Mouse (Mus musculus) neural tube, embryonic 11.5 days (tissue): Measurements from ENCODE around the gene 1700061G19Rik. TPM values are rescaled to one million over a fixed set of nuclear protein-coding genes. Genes with fewer than 3 reads are reported as not detected.

Source experiments
- ATAC-seq: fragments of 200-750 bp; cut with Nextera tagmentation; 2 replicates; pipeline ENCODE4 v1.8.0; 2017; ENCODE audit warnings: moderate number of reproducible peaks, mild to moderate bottlenecking, moderate TSS enrichment, moderate library complexity; ENCODE audit not compliant: insufficient read depth, low FRiP score, low TSS enrichment
- DNase-seq: peaks from one replicate; pipeline ENCODE4 v3.0.0-alpha.2; 2015; ENCODE audit warnings: low spot score
- H3K27ac ChIP-seq: fragments of 300-500 bp; sonication (generic); 2 replicates; pipeline ENCODE4 v1.5.1; 2014; ENCODE audit warnings: low read depth, mild to moderate bottlenecking, low read length
- H3K27me3 ChIP-seq: fragments of 300-500 bp; sonication (generic); 2 replicates; pipeline ENCODE4 v1.6.1; 2014; ENCODE audit warnings: mild to moderate bottlenecking, low read length, mixed read lengths; ENCODE audit not compliant: control insufficient read depth, insufficient read depth
- H3K36me3 ChIP-seq: fragments of 300-500 bp; sonication (generic); 2 replicates; pipeline ENCODE4 v1.6.1; 2014; ENCODE audit warnings: mild to moderate bottlenecking, low read length, moderate library complexity, mixed read lengths; ENCODE audit not compliant: control insufficient read depth, insufficient read depth
- H3K4me1 ChIP-seq: fragments of 300-500 bp; sonication (generic); 2 replicates; pipeline ENCODE4 v1.6.1; 2014; ENCODE audit warnings: low read length, mixed read lengths; ENCODE audit not compliant: control insufficient read depth, insufficient read depth
- H3K4me2 ChIP-seq: fragments of 300-500 bp; sonication (generic); 2 replicates; pipeline ENCODE4 v1.6.1; 2014; ENCODE audit warnings: low read depth, mild to moderate bottlenecking, moderate library complexity
- H3K4me3 ChIP-seq: fragments of 300-500 bp; sonication (generic); 2 replicates; pipeline ENCODE4 v1.5.1; 2014; ENCODE audit warnings: low read depth, low read length
- H3K9ac ChIP-seq: fragments of 300-500 bp; sonication (generic); 2 replicates; pipeline ENCODE4 v1.6.1; 2014; ENCODE audit warnings: mild to moderate bottlenecking, low read length
- H3K9me3 ChIP-seq: fragments of 300-500 bp; sonication (generic); 2 replicates; pipeline ENCODE4 v1.6.1; 2016; ENCODE audit warnings: low read length; ENCODE audit not compliant: control insufficient read depth
- WGBS: fragments of 180-500 bp; shearing (Covaris S2); extraction: QIAGEN DNeasy Blood & Tissue Kit; methylation state at CpG from one replicate; pipeline ENCODE4 v1.1.7; 2014; 5-methylcytosine and 5-hydroxymethylcytosine counted together
- polyA plus RNA-seq: library from polyadenylated mRNA; unstranded; fragments of >200 nt; fragmentation: Nextera tagmentation; extraction: Ambion mirVana; gene quantifications from 2 replicates; pipeline ENCODE4 v1.2.1, GENCODE M21; 2014

The 1700061G19Rik gene
- polyA plus RNA-seq, 1 experiment from 2014 or later, result 0.25 TPM

- Histone ChIP-seq H3K36me3 (no peaks in the 10 kb centered on the region), H3K4me2 (no peak overlapping the region), H3K9ac (no peak overlapping the region), H3K27me3 (no peaks in the 10 kb centered on the region), H3K4me1 (peaks cover 14% of the 10 kb centered on the region), H3K4me3 (no peak overlapping the region), H3K27ac (no peak overlapping the region), H3K9me3 (no peaks in the 10 kb centered on the region)
- 95% methylated on average over 7 of the region's 7 CpGs for WGBS
- ATAC-seq (no peak), DNase-seq (no peak)
Observed at GRCm38 (mm10) chr17:56936731-56937130, 61.5 kb downstream of the 1700061G19Rik start.

Other genes starting within 250 kb of the 1700061G19Rik start
- 56.0 and 56.3 TPM in 2 replicates for gene Lonp1, start 248.6 kb upstream of the 1700061G19Rik start, polyA plus RNA-seq
- 0.54 and 0.92 TPM in 2 replicates for gene Catsperd, start 247.3 kb upstream of the 1700061G19Rik start, polyA plus RNA-seq
- gene Ranbp3, start 202.2 kb upstream of the 1700061G19Rik start, polyA plus RNA-seq, result 112 and 119 TPM in 2 replicates
- gene Ndufa11, start 157.7 kb upstream of the 1700061G19Rik start, polyA plus RNA-seq, result 403 and 406 TPM in 2 replicates
- 17.3 and 17.6 TPM in 2 replicates for gene Vmac, start 157.5 kb upstream of the 1700061G19Rik start, polyA plus RNA-seq
- 5.8 and 6.3 TPM in 2 replicates for gene Nrtn, start 117.9 kb upstream of the 1700061G19Rik start, polyA plus RNA-seq
- gene Dus3l, start 110.7 kb upstream of the 1700061G19Rik start, polyA plus RNA-seq, result 36.6 and 42.3 TPM in 2 replicates
- 0.77 and 1.1 TPM in 2 replicates for gene Prr22, start 105.2 kb upstream of the 1700061G19Rik start, polyA plus RNA-seq
- gene Rfx2, start 44.5 kb upstream of the 1700061G19Rik start, polyA plus RNA-seq, result 3.9 and 4.9 TPM in 2 replicates
- gene Acsbg2, start 1.0 kb upstream of the 1700061G19Rik start, polyA plus RNA-seq, result not detected in 2 replicates
- gene Mllt1, start 59.9 kb downstream of the 1700061G19Rik start, polyA plus RNA-seq, result 31.2 and 36.4 TPM in 2 replicates
- not detected in 2 replicates for gene Acer1, start 106.6 kb downstream of the 1700061G19Rik start, polyA plus RNA-seq
- gene Clpp, start 114.8 kb downstream of the 1700061G19Rik start, polyA plus RNA-seq, result 142 and 156 TPM in 2 replicates
- 37.0 and 39.8 TPM in 2 replicates for gene Alkbh7, start 121.9 kb downstream of the 1700061G19Rik start, polyA plus RNA-seq
- gene Pspn, start 124.5 kb downstream of the 1700061G19Rik start, polyA plus RNA-seq, result not detected in 2 replicates
- gene Gtf2f1, start 135.8 kb downstream of the 1700061G19Rik start, polyA plus RNA-seq, result 78.1 and 85.0 TPM in 2 replicates
- gene Gm17949, start 136.0 kb downstream of the 1700061G19Rik start, polyA plus RNA-seq, result not detected in 2 replicates
- gene Khsrp, start 156.0 kb downstream of the 1700061G19Rik start, polyA plus RNA-seq, result 45.4 and 46.2 TPM in 2 replicates
- gene Slc25a41, start 166.2 kb downstream of the 1700061G19Rik start, polyA plus RNA-seq, result 0.20 TPM in 1 of 2 replicates, not detected in the other
- 1.2 and 1.9 TPM in 2 replicates for gene Crb3, start 183.6 kb downstream of the 1700061G19Rik start, polyA plus RNA-seq
- gene Slc25a23, start 184.4 kb downstream of the 1700061G19Rik start, polyA plus RNA-seq, result 16.8 and 18.5 TPM in 2 replicates
- 2.8 and 2.9 TPM in 2 replicates for gene Dennd1c, start 203.0 kb downstream of the 1700061G19Rik start, polyA plus RNA-seq
- 200 and 229 TPM in 2 replicates for gene Tubb4a, start 212.3 kb downstream of the 1700061G19Rik start, polyA plus RNA-seq
- 6.1 and 6.8 TPM in 2 replicates for gene Tnfsf9, start 229.8 kb downstream of the 1700061G19Rik start, polyA plus RNA-seq